25 mouse cellular contexts compared by ENCODE assay signal in the genomic region with DNA sequence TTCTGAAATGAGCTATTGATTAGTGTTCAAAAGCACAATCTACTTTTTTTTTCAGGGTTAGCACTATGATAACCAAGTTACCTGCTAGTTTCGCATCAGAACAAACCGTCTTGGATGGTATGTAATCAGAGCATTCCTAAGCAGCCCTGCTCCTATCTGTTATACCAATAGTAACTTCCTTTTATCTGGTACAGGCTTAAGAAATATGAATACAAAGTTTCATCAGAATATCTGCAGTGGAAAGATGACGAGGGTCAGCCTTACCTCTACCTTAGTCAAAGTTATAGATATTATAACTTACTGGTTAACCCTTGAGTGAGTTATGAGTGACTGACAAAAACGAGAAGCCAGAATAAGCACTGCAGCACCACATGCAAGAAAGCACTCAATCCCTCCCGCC. TPM values are rescaled to one million over a fixed set of nuclear protein-coding genes. Genes with fewer than 3 reads are reported as not detected.
DNase-seq lines count a peak whose midpoint lies in the region; ATAC-seq and TF ChIP-seq lines count a peak whose summit lies in the region.
"Had no signal": no experiment of that assay in that cellular context is flagged by ENCODE, and none has a peak within 500 bp of the region (broad histone marks: within the 10 kb centered on the region; RNA-seq: fewer than 3 reads in every experiment).

No protein-coding gene starts in this region.

- 93% methylated on average over 5 of the region's 5 CpGs for WGBS in forebrain, postnatal 0 days

- no peak for TF ChIP-seq POLR2A in MEL (IDR thresholded peaks at IDR 0.05; ENCODE audit: control insufficient read depth in 1 of 2, insufficient read depth in 1 of 2, low read depth in 1 of 2, low read length in 2 of 2, poor library complexity in 1 of 2)

- H3K27me3 ChIP-seq in MEL (ENCODE audit: control insufficient read depth in 1 of 2, insufficient read depth in 2 of 2, low read length in 2 of 2) = no peaks in the 10 kb centered on the region
- H3K27me3 ChIP-seq in forebrain, postnatal 0 days (ENCODE audit: insufficient read depth, low read length) = no peaks in the 10 kb centered on the region
- H3K27me3 ChIP-seq: CH12.LX; embryonic facial prominence, embryonic 13.5 days; embryonic facial prominence, embryonic 15.5 days; forebrain, embryonic 13.5 days; forebrain, embryonic 15.5 days had no signal

- H3K36me3 ChIP-seq in MEL (ENCODE audit: control insufficient read depth in 1 of 2, insufficient read depth in 2 of 2, low read length in 2 of 2) = peaks cover 21 to 59% of the 10 kb centered on the region in 2 experiments
- peaks cover 63% of the 10 kb centered on the region for H3K36me3 ChIP-seq in forebrain, postnatal 0 days (ENCODE audit: insufficient read depth)

- no peak for DNase-seq in MEL (ENCODE audit: low read depth, low spot score)
- DNase-seq in heart, adult 11 months = no peak
- DNase-seq in gastrocnemius, postnatal 25 days = no peak
- DNase-seq in forebrain, postnatal 0 days = no peak
- DNase-seq: adrenal gland, adult 8-10 months; adrenal gland, postnatal 14 days; adrenal gland, postnatal 36 days; B cell, adult 2 months; cerebellum, adult 11 months; cerebellum, adult 18-20 months; cerebellum, adult 8-10 months; cerebellum, adult 9-11 months; cerebellum, postnatal 14 days; cerebellum, postnatal 36 days; embryo, embryonic 11 days had no signal

- TF ChIP-seq EP300 in MEL (IDR thresholded peaks at IDR 0.05; ENCODE audit: low read depth in 1 of 2, low read length in 2 of 2) = peak in 1 of 2 experiments; percentile 51; a peak in 1 of 4 replicates

- H3K79me2 ChIP-seq in MEL (ENCODE audit: control insufficient read depth, insufficient read depth, low read length, poor library complexity) = no peaks in the 10 kb centered on the region

- no peaks in the 10 kb centered on the region for H3K9me3 ChIP-seq in MEL (replicated peaks; ENCODE audit: insufficient read depth, low read length)
- no peaks in the 10 kb centered on the region for H3K9me3 ChIP-seq in forebrain, postnatal 0 days (ENCODE audit: low read length)
- H3K9me3 ChIP-seq: embryonic facial prominence, embryonic 13.5 days; embryonic facial prominence, embryonic 15.5 days; forebrain, embryonic 13.5 days; forebrain, embryonic 15.5 days; G1E had no signal

- H3K4me1 ChIP-seq in MEL (ENCODE audit: control insufficient read depth in 1 of 2, insufficient read depth in 2 of 2, low read length in 2 of 2) = peaks cover 11 to 21% of the 10 kb centered on the region in 2 experiments
- H3K4me1 ChIP-seq in forebrain, postnatal 0 days (ENCODE audit: insufficient read depth) = no peaks in the 10 kb centered on the region
- H3K4me1 ChIP-seq: embryonic facial prominence, embryonic 13.5 days; embryonic facial prominence, embryonic 15.5 days; forebrain, embryonic 13.5 days; forebrain, embryonic 15.5 days had no signal

- no peak overlapping the region for H3K9ac ChIP-seq in MEL (ENCODE audit: control insufficient read depth, low read depth, low read length, poor library complexity, severe bottlenecking)
- no peak overlapping the region for H3K9ac ChIP-seq in forebrain, postnatal 0 days
- H3K9ac ChIP-seq: embryonic facial prominence, embryonic 13.5 days; embryonic facial prominence, embryonic 15.5 days; forebrain, embryonic 13.5 days; forebrain, embryonic 15.5 days had no signal

- H3K4me3 ChIP-seq in MEL (ENCODE audit: control insufficient read depth in 1 of 2, insufficient read depth in 1 of 2, low read depth in 2 of 2, low read length in 2 of 2) = no peak overlapping the region
- no peak overlapping the region for H3K4me3 ChIP-seq in forebrain, postnatal 0 days (ENCODE audit: low read depth, low read length)
- H3K4me3 ChIP-seq: embryonic facial prominence, embryonic 13.5 days; embryonic facial prominence, embryonic 15.5 days; erythroblast, embryonic 14.5 days; forebrain, embryonic 13.5 days; forebrain, embryonic 15.5 days had no signal

- peak; percentile 41 for ATAC-seq in granulocyte monocyte progenitor cell, adult 5-6 weeks (replicated peaks; ENCODE audit: poor library complexity, severe bottlenecking)
- ATAC-seq in megakaryocyte, adult 5-6 weeks (ENCODE audit: poor library complexity, severe bottlenecking) = peak; percentile 60
- no peak for ATAC-seq in forebrain, postnatal 0 days
- ATAC-seq: CD4-positive, CD25-positive, alpha-beta regulatory T cell, adult 4 months; forebrain, embryonic 13.5 days; forebrain, embryonic 15.5 days had no signal

- no peak for TF ChIP-seq CTCF in MEL (IDR thresholded peaks at IDR 0.05 in 2 of 3, conservative IDR thresholded peaks at IDR 0.05 in 1 of 3; ENCODE audit: control insufficient read depth in 1 of 3, insufficient read depth in 1 of 3, low read depth in 2 of 3, low read length in 3 of 3, poor library complexity in 1 of 3, severe bottlenecking in 1 of 3)
- no peak for TF ChIP-seq CTCF in forebrain, postnatal 0 days (IDR thresholded peaks at IDR 0.05; ENCODE audit: low read depth)

- TF ChIP-seq RAD21 in MEL (IDR thresholded peaks at IDR 0.05; ENCODE audit: low read depth, low read length) = no peak

- no peak overlapping the region for H3K4me2 ChIP-seq in forebrain, postnatal 0 days (ENCODE audit: low read depth)
- H3K4me2 ChIP-seq: embryonic facial prominence, embryonic 13.5 days; embryonic facial prominence, embryonic 15.5 days; forebrain, embryonic 13.5 days; forebrain, embryonic 15.5 days had no signal

- peak overlapping the region; percentile 38; the same call in 1 of the 2 replicates for H3K27ac ChIP-seq in MEL (ENCODE audit: control insufficient read depth, low read depth, low read length)
- no peak overlapping the region for H3K27ac ChIP-seq in forebrain, postnatal 0 days (ENCODE audit: low read depth, low read length)
- H3K27ac ChIP-seq: embryonic facial prominence, embryonic 13.5 days; embryonic facial prominence, embryonic 15.5 days; forebrain, embryonic 13.5 days; forebrain, embryonic 15.5 days had no signal

TF ChIP-seq in MEL, 35 proteins besides CTCF, POLR2A, EP300 and RAD21:
- TF ChIP-seq GABPA (IDR thresholded peaks at IDR 0.05; ENCODE audit: low read depth, low read length) (no peak), GATA1 (IDR thresholded peaks at IDR 0.05; ENCODE audit: low read depth, low read length) (0 out of 2 replicates have a peak, but pooled peaks have one; percentile 5)

RNA-seq across cellular contexts. Expression of a gene that starts 12.8 kb away (rescaled TPM):
- 0.96 and 1.3 TPM in 2 replicates for total RNA-seq in MEL (2012; rRNA removed)
- polyA plus RNA-seq in MEL (2012; ENCODE audit: insufficient read depth in 1 of 2, insufficient read length in 2 of 2, low read depth in 1 of 2, low replicate concordance in 2 of 2, missing spikeins in 1 of 2) = 1 to 10 TPM in 1 of 2 experiments, not detected in 1; 1.7 TPM
- total RNA-seq in granulocyte monocyte progenitor cell, adult 5-6 weeks (2014; fragmentation: Nextera tagmentation) = 1.9 and 6.3 TPM in 2 replicates
- total RNA-seq in granulocyte monocyte progenitor cell, adult 5-6 weeks (2017) = not detected in 2 replicates
- total RNA-seq in megakaryocyte, adult 5-6 weeks (2015) = 1.3 and 1.4 TPM in 2 replicates
- total RNA-seq in megakaryocyte, adult 5-6 weeks (2017) = 1.2 and 1.5 TPM in 2 replicates
- total RNA-seq in gastrocnemius, postnatal 25 days (2021) = not detected
- 1.2 and 2.1 TPM in 2 replicates for total RNA-seq in forebrain, postnatal 0 days (2014; rRNA removed)
- 2.1 and 3.1 TPM in 2 replicates for polyA plus RNA-seq in forebrain, postnatal 0 days (2015; fragmentation: Nextera tagmentation; extraction: Ambion mirVana)
